Mouse (Mus musculus): ENCODE measurements around the gene Brf1.
A peak's percentile ranks its signal among the peaks of the same experiment; 100 is the strongest.

Gene Brf1

GRCm38 (mm10) chr12:112938873-112939565 lies 61.5 kb downstream of the Brf1 start:
- peak; percentile 78 for DNase-seq (ENCODE audit: low spot score)

GRCm38 (mm10) chr12:112938366-112938765 lies 62.1 kb downstream of the Brf1 start:
- DNase-seq (ENCODE audit: low spot score): no peak

GRCm38 (mm10) chr12:112937906-112938305 lies 62.6 kb downstream of the Brf1 start:
- DNase-seq (ENCODE audit: low spot score): no peak

- DNase-seq (ENCODE audit: low spot score): no peak
These were observed 67.9 kb downstream of the Brf1 start for GRCm38 (mm10) chr12:112932647-112933046.

GRCm38 (mm10) chr12:112929562-112930352 lies 70.7 kb downstream of the Brf1 start, which contains the start of gene Jag2:
Gene Jag2, minus strand, starts transcription at chr12:112929776.
- peak; percentile 70 for DNase-seq (ENCODE audit: low spot score)

- DNase-seq (ENCODE audit: low spot score): peak; percentile 61
These were observed 71.9 kb downstream of the Brf1 start for GRCm38 (mm10) chr12:112928401-112929241.

GRCm38 (mm10) chr12:112927265-112927664 lies 73.2 kb downstream of the Brf1 start:
- DNase-seq (ENCODE audit: low spot score): no peak

- DNase-seq (ENCODE audit: low spot score): no peak
These were observed 74.6 kb downstream of the Brf1 start for GRCm38 (mm10) chr12:112925950-112926349.

- DNase-seq (ENCODE audit: low spot score): peak; percentile 55
These were observed 78.0 kb downstream of the Brf1 start for GRCm38 (mm10) chr12:112922541-112922940.

- no peak for DNase-seq (ENCODE audit: low spot score)
These were observed 79.0 kb downstream of the Brf1 start for GRCm38 (mm10) chr12:112921518-112921917.

- no peak for DNase-seq (ENCODE audit: low spot score)
These were observed 82.6 kb downstream of the Brf1 start for GRCm38 (mm10) chr12:112917906-112918305.

GRCm38 (mm10) chr12:112917486-112917885 lies 83.0 kb downstream of the Brf1 start:
- no peak for DNase-seq (ENCODE audit: low spot score)

- no peak for DNase-seq (ENCODE audit: low spot score)
These were observed 83.7 kb downstream of the Brf1 start for GRCm38 (mm10) chr12:112916698-112917400.

GRCm38 (mm10) chr12:112915587-112915986 lies 84.9 kb downstream of the Brf1 start:
- DNase-seq (ENCODE audit: low spot score): no peak

- no peak for DNase-seq (ENCODE audit: low spot score)
These were observed 86.0 kb downstream of the Brf1 start for GRCm38 (mm10) chr12:112914527-112914926.

- DNase-seq (ENCODE audit: low spot score): no peak
These were observed 87.4 kb downstream of the Brf1 start for GRCm38 (mm10) chr12:112912951-112913745.

GRCm38 (mm10) chr12:112911701-112912100 lies 88.8 kb downstream of the Brf1 start:
- DNase-seq (ENCODE audit: low spot score): no peak
